Mouse (Mus musculus) cerebellum, adult 2 months (tissue): ENCODE data around the gene Ccnb2.

Experiments used
- CTCF ChIP-seq: fragments of 200-500 bp; IDR thresholded peaks from 2 replicates; pipeline ENCODE4 v1.5.1; 2011; ENCODE audit warnings: low read depth, mild to moderate bottlenecking, control low read depth, low read length, moderate library complexity, borderline replicate concordance; ENCODE audit not compliant: insufficient read depth
- POLR2A ChIP-seq: fragments of 200-500 bp; IDR thresholded peaks from 2 replicates; pipeline ENCODE4 v1.6.1; 2011; ENCODE audit warnings: low read length, control low read depth, borderline replicate concordance; ENCODE audit not compliant: insufficient read depth

GRCm38 (mm10) chr9:70396083-70396482 lies 25.3 kb downstream of the Ccnb2 start:
- TF ChIP-seq CTCF (no peak), POLR2A (no peak)
